Mouse (Mus musculus): ENCODE data around the gene Uckl1. TPM values are rescaled to one million over a fixed set of nuclear protein-coding genes. Genes with fewer than 3 reads are reported as not detected.

The Uckl1 gene
- total and polyA plus RNA-seq, 3 experiments, result 16.0 to 31.9 (median 18.7) TPM

GRCm38 (mm10) chr2:181541761-181542380, 42.8 kb downstream of the Uckl1 start:
- Histone ChIP-seq H3K9ac (ENCODE audit: insufficient read depth, low read depth) (no peak overlapping the region), H3K27ac (ENCODE audit: insufficient read depth, low read depth) (no peak overlapping the region), H3K9me3 (replicated peaks; ENCODE audit: low read length) (no peaks in the 10 kb centered on the region), H3K4me3 (replicated peaks in 1 of 3; ENCODE audit: low read depth in 2 of 3, low read length in 2 of 3, poor library complexity in 1 of 3) (no peak overlapping the region), H3K36me3 (replicated peaks in 1 of 2; ENCODE audit: control insufficient read depth in 1 of 2, insufficient read depth in 1 of 2, low read length in 1 of 2) (peaks cover 9 to 59% of the 10 kb centered on the region in 2 experiments), H3K4me2 (ENCODE audit: insufficient read depth, low read depth, poor library complexity, severe bottlenecking) (no peak overlapping the region), H3K27me3 (replicated peaks) (no peaks in the 10 kb centered on the region), H3K4me1 (ENCODE audit: control insufficient read depth in 1 of 2, insufficient read depth in 2 of 2) (peaks cover 0 to 17% of the 10 kb centered on the region in 2 experiments; a peak in 2 of 4 replicates), H3K79me2 (replicated peaks; ENCODE audit: control insufficient read depth, extremely low read depth, insufficient read depth, poor library complexity, severe bottlenecking) (peaks cover 42% of the 10 kb centered on the region)
- dilution Hi-C loops (cut with MboI; ENCODE audit: extremely low pct_ligation_motif_present, extremely low pct_unique_long_range_greater_than_20kb, low sequenced_read_pairs) (no loop called here), in situ Hi-C loops (cut with MboI; ENCODE audit: low pct_ligation_motif_present, low pct_unique_long_range_greater_than_20kb, low sequenced_read_pairs) (no loop called here)
- no peak for DNase-seq (ENCODE audit: extremely low read depth)
- TF ChIP-seq RAD21 (IDR thresholded peaks at IDR 0.05; ENCODE audit: low read depth, low read length), result no peak
- 0 out of 4 replicates have a peak, but pooled peaks of 1 of the 2 experiments have one; percentile 0 for TF ChIP-seq CTCF (conservative IDR thresholded peaks at IDR 0.05 in 1 of 2, IDR thresholded peaks at IDR 0.05 in 1 of 2; ENCODE audit: low read depth in 2 of 2, low read length in 2 of 2)

- TF ChIP-seq SMC3 (IDR thresholded peaks at IDR 0.05; ENCODE audit: low read depth, low read length), result no peak
- TF ChIP-seq MAX (IDR thresholded peaks at IDR 0.05; ENCODE audit: low read length), result no peak
- Histone ChIP-seq H3K4me3 (replicated peaks in 1 of 3; ENCODE audit: low read depth in 2 of 3, low read length in 2 of 3, poor library complexity in 1 of 3) (no peak overlapping the region), H3K27me3 (replicated peaks) (no peaks in the 10 kb centered on the region), H3K9ac (ENCODE audit: insufficient read depth, low read depth) (no peak overlapping the region), H3K27ac (ENCODE audit: insufficient read depth, low read depth) (no peak overlapping the region), H3K36me3 (replicated peaks in 1 of 2; ENCODE audit: control insufficient read depth in 1 of 2, insufficient read depth in 1 of 2, low read length in 1 of 2) (peaks cover 0 to 59% of the 10 kb centered on the region in 2 experiments), H3K4me2 (ENCODE audit: insufficient read depth, low read depth, poor library complexity, severe bottlenecking) (no peak overlapping the region), H3K4me1 (ENCODE audit: control insufficient read depth in 1 of 2, insufficient read depth in 2 of 2) (peaks cover 0 to 33% of the 10 kb centered on the region in 2 experiments; a peak in 2 of 4 replicates), H3K9me3 (replicated peaks; ENCODE audit: low read length) (no peaks in the 10 kb centered on the region), H3K79me2 (replicated peaks; ENCODE audit: control insufficient read depth, extremely low read depth, insufficient read depth, poor library complexity, severe bottlenecking) (peaks cover 50% of the 10 kb centered on the region)
- in situ Hi-C loops (cut with MboI; ENCODE audit: low pct_ligation_motif_present, low pct_unique_long_range_greater_than_20kb, low sequenced_read_pairs), result no loop called here
- no peak for DNase-seq (ENCODE audit: extremely low read depth)
- dilution Hi-C loops (cut with MboI; ENCODE audit: extremely low pct_ligation_motif_present, extremely low pct_unique_long_range_greater_than_20kb, low sequenced_read_pairs), result no loop called here
These were observed 47.1 kb downstream of the Uckl1 start for GRCm38 (mm10) chr2:181537444-181538047.

GRCm38 (mm10) chr2:181536410-181536809, 48.3 kb downstream of the Uckl1 start:
- Histone ChIP-seq H3K36me3 (replicated peaks in 1 of 2; ENCODE audit: control insufficient read depth in 1 of 2, insufficient read depth in 1 of 2, low read length in 1 of 2) (peaks cover 4 to 61% of the 10 kb centered on the region in 2 experiments), H3K4me1 (ENCODE audit: control insufficient read depth in 1 of 2, insufficient read depth in 2 of 2) (peaks cover 0 to 28% of the 10 kb centered on the region in 2 experiments; a peak in 2 of 4 replicates), H3K79me2 (replicated peaks; ENCODE audit: control insufficient read depth, extremely low read depth, insufficient read depth, poor library complexity, severe bottlenecking) (peaks cover 57% of the 10 kb centered on the region), H3K27ac (ENCODE audit: insufficient read depth, low read depth) (no peak overlapping the region), H3K9ac (ENCODE audit: insufficient read depth, low read depth) (no peak overlapping the region), H3K4me3 (replicated peaks in 1 of 3; ENCODE audit: low read depth in 2 of 3, low read length in 2 of 3, poor library complexity in 1 of 3) (no peak overlapping the region), H3K9me3 (replicated peaks; ENCODE audit: low read length) (peaks cover 4% of the 10 kb centered on the region), H3K27me3 (replicated peaks) (no peaks in the 10 kb centered on the region), H3K4me2 (ENCODE audit: insufficient read depth, low read depth, poor library complexity, severe bottlenecking) (no peak overlapping the region)
- no peak for TF ChIP-seq EP300 (IDR thresholded peaks at IDR 0.05; ENCODE audit: low read length)
- no peak for TF ChIP-seq MAZ (IDR thresholded peaks at IDR 0.05; ENCODE audit: low read depth, low read length)
- no peak for TF ChIP-seq MEF2A (IDR thresholded peaks at IDR 0.05; ENCODE audit: borderline replicate concordance, low read depth, low read length)
- TF ChIP-seq MYC (IDR thresholded peaks at IDR 0.05; ENCODE audit: low read depth, low read length), result no peak
- no peak for TF ChIP-seq ETS1 (conservative IDR thresholded peaks at IDR 0.05; ENCODE audit: low read depth, low read length)
- TF ChIP-seq NRF1 (IDR thresholded peaks at IDR 0.05; ENCODE audit: low read depth, low read length), result no peak
- no peak for TF ChIP-seq CTCF (conservative IDR thresholded peaks at IDR 0.05 in 1 of 2, IDR thresholded peaks at IDR 0.05 in 1 of 2; ENCODE audit: low read depth in 2 of 2, low read length in 2 of 2)
- TF ChIP-seq IRF4 (IDR thresholded peaks at IDR 0.05; ENCODE audit: low read depth, low read length), result no peak
- TF ChIP-seq ZC3H11A (IDR thresholded peaks at IDR 0.05; ENCODE audit: low read depth, low read length), result no peak
- no peak for TF ChIP-seq RAD21 (IDR thresholded peaks at IDR 0.05; ENCODE audit: low read depth, low read length)
- TF ChIP-seq ZMIZ1 (IDR thresholded peaks at IDR 0.05; ENCODE audit: low read depth, low read length), result no peak
- dilution Hi-C loops (cut with MboI; ENCODE audit: extremely low pct_ligation_motif_present, extremely low pct_unique_long_range_greater_than_20kb, low sequenced_read_pairs) (no loop called here), in situ Hi-C loops (cut with MboI; ENCODE audit: low pct_ligation_motif_present, low pct_unique_long_range_greater_than_20kb, low sequenced_read_pairs) (no loop called here)
- no peak for DNase-seq (ENCODE audit: extremely low read depth)
